In the genomic region with DNA sequence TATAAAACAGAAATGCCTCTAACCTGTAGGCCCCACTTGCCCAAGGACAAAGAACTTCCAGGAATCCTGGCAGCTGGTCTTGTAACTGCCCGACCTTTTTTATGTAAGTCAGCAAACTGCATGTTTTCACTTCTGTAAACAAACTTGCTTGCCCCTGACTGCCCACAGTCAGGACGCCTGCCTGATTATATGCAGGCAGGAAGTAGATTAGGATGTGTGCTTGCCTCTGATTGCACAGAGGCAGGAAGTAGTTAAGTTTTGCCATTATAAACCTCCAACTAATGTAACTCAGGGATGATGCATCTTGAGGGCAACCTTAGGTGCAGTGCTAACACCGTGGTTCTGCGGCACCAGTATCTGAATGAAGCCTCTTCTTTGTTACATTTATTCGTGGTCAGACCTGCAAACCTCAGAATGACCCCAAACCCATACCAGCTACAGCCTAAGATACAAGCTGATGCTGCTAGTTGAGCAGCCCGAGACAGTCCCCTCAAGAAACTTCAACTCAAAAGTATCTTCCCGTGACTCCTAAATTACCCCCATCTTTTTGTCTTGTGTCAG, we compare ENCODE assay signal across 9 mouse cellular contexts.
DNase-seq lines count a peak whose midpoint lies in the region; ATAC-seq and TF ChIP-seq lines count a peak whose summit lies in the region.
"Had no signal": no experiment of that assay in that cellular context is flagged by ENCODE, and none has a peak within 500 bp of the region (broad histone marks: within the 10 kb centered on the region; RNA-seq: fewer than 3 reads in every experiment).

No protein-coding gene starts in this region.

- WGBS in liver, adult 2 months = 57% methylated on average over 7 of the region's 7 CpGs

- no peaks in the 10 kb centered on the region for H3K79me2 ChIP-seq in liver, adult 2 months (ENCODE audit: control insufficient read depth, insufficient read depth, low read length)

- H3K4me1 ChIP-seq in liver, adult 2 months (ENCODE audit: control insufficient read depth, insufficient read depth, low read length) = peaks cover 6% of the 10 kb centered on the region; the same call in 1 of the 2 replicates
- H3K4me1 ChIP-seq in megakaryocyte, embryonic 14.5 days = peaks cover 43% of the 10 kb centered on the region

- TF ChIP-seq POLR2A in liver, adult 2 months (IDR thresholded peaks at IDR 0.05; ENCODE audit: extremely low read depth, insufficient read depth, low read length) = no peak

- H3K9ac ChIP-seq in liver, adult 2 months (ENCODE audit: low read depth, low read length) = no peak overlapping the region
- H3K9ac ChIP-seq: midbrain, embryonic 12.5 days had no signal

- TF ChIP-seq CTCF in liver, adult 2 months (IDR thresholded peaks at IDR 0.05; ENCODE audit: low read depth, low read length) = no peak

- ATAC-seq in activated CD4-positive, CD25-positive, alpha-beta regulatory T cell, adult 4 months = peak; percentile 32

- no peak overlapping the region for H3K4me3 ChIP-seq in liver, adult 2 months (ENCODE audit: insufficient read depth, low read depth, low read length)
- peak overlapping the region; percentile 80 for H3K4me3 ChIP-seq in megakaryocyte, embryonic 14.5 days (replicated peaks)
- H3K4me3 ChIP-seq: midbrain, embryonic 12.5 days had no signal

- no peaks in the 10 kb centered on the region for H3K36me3 ChIP-seq in liver, adult 2 months (ENCODE audit: control insufficient read depth, insufficient read depth, low read length)
- no peaks in the 10 kb centered on the region for H3K36me3 ChIP-seq in megakaryocyte, embryonic 14.5 days (replicated peaks; ENCODE audit: low read length)
- H3K36me3 ChIP-seq: midbrain, embryonic 12.5 days had no signal

- peaks cover 15% of the 10 kb centered on the region; the same call in 1 of the 2 replicates for H3K9me3 ChIP-seq in megakaryocyte, embryonic 14.5 days
- H3K9me3 ChIP-seq: midbrain, embryonic 12.5 days had no signal

- no peaks in the 10 kb centered on the region for H3K27me3 ChIP-seq in liver, adult 2 months (ENCODE audit: control insufficient read depth, insufficient read depth, low read length)
- H3K27me3 ChIP-seq in megakaryocyte, embryonic 14.5 days (replicated peaks) = peaks cover 51% of the 10 kb centered on the region
- H3K27me3 ChIP-seq: midbrain, embryonic 12.5 days had no signal

- peak; percentile 24 for DNase-seq in kidney, adult 9 months
- DNase-seq in kidney, postnatal 10 days = no peak
- DNase-seq in liver, adult 2 months (ENCODE audit: extremely low read depth, low read depth, low spot score) = peak; percentile 25
- no peak for DNase-seq in layer of hippocampus, adult 8-10 months (ENCODE audit: low spot score in 2 of 2)
- no peak for DNase-seq in frontal cortex, postnatal 36 days (ENCODE audit: low spot score in 2 of 2)
- no peak for DNase-seq in cerebellum, postnatal 14 days

- H3K27ac ChIP-seq in liver, adult 2 months (replicated peaks; ENCODE audit: insufficient read depth, low read depth, low read length) = peak overlapping the region; percentile 81
- H3K27ac ChIP-seq: midbrain, embryonic 12.5 days had no signal

Comparison
In these comparisons a context has a peak if more than half of its experiments do, and no peak if none do; other contexts are left out.
1. DNase-seq: peak in kidney, adult 9 months (single experiment) and liver, adult 2 months (single experiment); none in kidney, postnatal 10 days (single experiment), layer of hippocampus, adult 8-10 months (0 of 2), frontal cortex, postnatal 36 days (0 of 2) and cerebellum, postnatal 14 days (0 of 2).